Mouse (Mus musculus): ENCODE data around the gene Zc2hc1c. TPM values are rescaled to one million over a fixed set of nuclear protein-coding genes. Genes with fewer than 3 reads are reported as not detected.

Zc2hc1c gene
- polyA plus RNA-seq, 1 experiment from 2014 or later, result 3.9 TPM

- no peaks in the 10 kb centered on the region for H3K27me3 ChIP-seq
- ChIA-PET CTCF (no interaction called here), POLR2A (no interaction called here)
- no peak for DNase-seq (ENCODE audit: low read depth, low spot score)
- ATAC-seq, result no peak
- in situ Hi-C loops (cut with MboI; ENCODE audit: low pct_unique_long_range_greater_than_20kb), result loop anchor here (5.0 kb wide), 2 partner anchors 53 to 113 kb away; no protein-coding TSS in a partner anchor
- TF ChIP-seq CTCF (IDR thresholded peaks at IDR 0.05), result no peak
Observed at GRCm38 (mm10) chr12:85284996-85285395, 3.4 kb upstream of the Zc2hc1c start.

GRCm38 (mm10) chr12:85286941-85287340 is 1.4 kb upstream of the Zc2hc1c start:
- no peak for ATAC-seq
- no peak for DNase-seq (ENCODE audit: low read depth, low spot score)
- CTCF ChIA-PET, result interaction anchor here (0.7 to 2.4 kb wide), 5 partner anchors 19 to 145 kb away, joined by 3 to 18 read pairs (median 3); partner anchors contain the start of gene Rps6kl1
- H3K27me3 ChIP-seq, result no peaks in the 10 kb centered on the region
- POLR2A ChIA-PET, result interaction anchor here (0.6 kb wide), 1 partner anchor 93 kb away, joined by 4 read pairs; no protein-coding TSS in a partner anchor
- TF ChIP-seq CTCF (IDR thresholded peaks at IDR 0.05), result no peak
- in situ Hi-C loops (cut with MboI; ENCODE audit: low pct_unique_long_range_greater_than_20kb), result loop anchor here (5.0 kb wide), 2 partner anchors 55 to 115 kb away; no protein-coding TSS in a partner anchor

DNA sequence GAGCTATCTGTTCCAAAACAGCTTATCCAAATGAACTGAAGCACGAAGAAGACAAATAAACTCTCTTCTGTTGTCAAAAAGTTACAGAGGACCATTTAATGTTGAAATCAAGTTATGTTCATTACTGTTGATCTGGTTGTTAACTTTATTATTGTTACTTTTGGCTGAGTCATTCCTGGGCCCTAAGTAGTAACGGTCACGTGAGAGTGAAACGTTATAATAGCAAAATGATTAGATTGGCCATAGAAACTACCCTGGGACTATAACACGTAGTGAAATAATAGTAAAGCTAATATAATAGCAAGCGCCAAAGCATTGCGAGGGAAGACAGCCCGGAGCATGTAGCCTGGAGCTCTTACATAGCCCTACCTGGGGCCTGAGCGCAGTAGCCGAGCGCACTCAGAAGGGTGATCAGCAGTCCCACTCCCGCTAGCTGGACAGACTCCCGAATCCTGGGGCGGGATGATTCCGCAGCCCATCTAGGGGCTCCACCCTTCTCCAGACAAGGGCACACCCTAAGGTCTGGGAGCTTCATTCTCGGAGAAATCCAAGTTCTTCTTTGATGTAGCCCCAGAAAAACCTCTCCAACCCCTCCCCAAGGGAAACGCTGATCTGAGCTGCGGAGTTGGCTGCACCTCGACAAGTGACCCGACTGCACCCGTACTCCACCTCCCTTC is 444 bp upstream of the Zc2hc1c start, which contains the start of gene Acyp1:
Gene Acyp1 (minus strand): TSS at position 630 of the 677 bp plus-strand sequence.
- in situ Hi-C loops (cut with MboI; ENCODE audit: low pct_unique_long_range_greater_than_20kb), result loop anchor here (5.0 kb wide), 2 partner anchors 56 to 116 kb away; no protein-coding TSS in a partner anchor
- no peak for DNase-seq (ENCODE audit: low read depth, low spot score)
- ChIA-PET CTCF (interaction anchor here (1.2 to 2.4 kb wide), 4 partner anchors 17 to 196 kb away, joined by 3 to 18 read pairs (median 6); no protein-coding TSS in a partner anchor), POLR2A (interaction anchor here (0.6 kb wide), 1 partner anchor 50 kb away, joined by 9 read pairs; no protein-coding TSS in a partner anchor)
- ATAC-seq, result no peak
- TF ChIP-seq CTCF (IDR thresholded peaks at IDR 0.05), result no peak
- no peaks in the 10 kb centered on the region for H3K27me3 ChIP-seq

GRCm38 (mm10) chr12:85289157-85290000 is 988 bp downstream of the Zc2hc1c start:
- no peak for TF ChIP-seq CTCF (IDR thresholded peaks at IDR 0.05)
- CTCF ChIA-PET, result interaction anchor here (1.4 to 1.6 kb wide), 2 partner anchors 10 to 16 kb away, joined by 3 to 5 read pairs; no protein-coding TSS in a partner anchor
- in situ Hi-C loops (cut with MboI; ENCODE audit: low pct_unique_long_range_greater_than_20kb), result loop anchor here (5.0 kb wide), 2 partner anchors 57 to 117 kb away; no protein-coding TSS in a partner anchor
- POLR2A ChIA-PET, result interaction anchor here (0.6 to 1.2 kb wide), 2 partner anchors 9 to 11 kb away, joined by 3 to 4 read pairs; no protein-coding TSS in a partner anchor
- no peak for ATAC-seq
- no peak for DNase-seq (ENCODE audit: low read depth, low spot score)
- H3K27me3 ChIP-seq, result no peaks in the 10 kb centered on the region

DNA sequence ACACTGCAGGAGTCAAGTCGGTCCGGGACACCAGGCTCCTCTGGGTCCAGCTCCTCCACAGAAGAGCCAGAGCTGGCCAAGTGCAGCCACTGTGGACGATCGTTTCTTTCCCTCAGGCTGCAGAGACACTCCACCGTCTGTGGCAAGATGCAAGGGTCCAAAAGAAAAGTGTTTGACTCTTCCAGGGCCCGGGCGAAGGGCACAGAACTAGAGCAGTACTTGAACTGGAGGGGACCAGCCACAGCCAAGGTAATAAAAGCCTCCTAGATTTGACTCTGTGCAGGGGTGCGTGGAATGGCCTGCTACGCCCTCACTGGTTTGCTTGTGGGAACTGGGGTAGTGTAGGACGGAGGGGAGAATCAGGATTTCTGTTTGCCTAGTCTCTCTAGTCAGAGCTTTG is 2.2 kb downstream of the Zc2hc1c start:
- in situ Hi-C loops (cut with MboI; ENCODE audit: low pct_unique_long_range_greater_than_20kb), result no loop called here
- no peak for DNase-seq (ENCODE audit: low read depth, low spot score)
- CTCF ChIA-PET, result interaction anchor here (1.4 kb wide), 1 partner anchor 15 kb away, joined by 5 read pairs; no protein-coding TSS in a partner anchor

GRCm38 (mm10) chr12:85291541-85291940 is 3.1 kb downstream of the Zc2hc1c start:
- ATAC-seq, result no peak
- ChIA-PET CTCF (no interaction called here), POLR2A (no interaction called here)
- DNase-seq (ENCODE audit: low read depth, low spot score), result no peak
- H3K27me3 ChIP-seq, result no peaks in the 10 kb centered on the region
- in situ Hi-C loops (cut with MboI; ENCODE audit: low pct_unique_long_range_greater_than_20kb), result no loop called here
- no peak for TF ChIP-seq CTCF (IDR thresholded peaks at IDR 0.05)

More for the DNA sequence above, 2.2 kb downstream of the Zc2hc1c start:
- no peaks in the 10 kb centered on the region for H3K27me3 ChIP-seq
- ATAC-seq, result no peak
- POLR2A ChIA-PET, result no interaction called here
- no peak for TF ChIP-seq CTCF (IDR thresholded peaks at IDR 0.05)

DNA sequence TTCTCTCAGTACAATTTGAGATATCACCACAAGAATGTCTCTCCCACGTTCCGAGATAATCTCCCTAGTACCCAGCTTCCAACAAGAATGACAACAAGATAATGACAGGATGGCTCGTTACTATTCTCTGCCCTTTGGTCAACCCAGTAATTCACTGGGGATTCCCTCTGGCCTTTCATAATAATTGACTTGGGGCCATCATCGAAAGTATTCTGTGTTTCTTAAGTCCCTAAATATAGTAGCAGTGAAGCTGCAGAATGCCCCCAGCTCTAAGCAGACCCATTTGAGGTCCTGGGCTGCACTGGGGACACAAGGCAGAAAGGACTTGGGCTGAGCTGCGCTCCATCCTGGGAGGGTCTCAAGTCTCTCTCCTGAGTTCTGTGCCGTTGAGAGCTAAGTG is 3.9 kb downstream of the Zc2hc1c start:
- DNase-seq (ENCODE audit: low read depth, low spot score) (no peak), ATAC-seq (no peak)
- H3K27me3 ChIP-seq, result no peaks in the 10 kb centered on the region
- in situ Hi-C loops (cut with MboI; ENCODE audit: low pct_unique_long_range_greater_than_20kb), result no loop called here
- no peak for TF ChIP-seq CTCF (IDR thresholded peaks at IDR 0.05)
- CTCF ChIA-PET, result interaction anchor here (0.9 to 1.6 kb wide), 2 partner anchors 13 to 151 kb away, joined by 3 to 9 read pairs; no protein-coding TSS in a partner anchor
- POLR2A ChIA-PET, result interaction anchor here (0.6 kb wide), 1 partner anchor 11 kb away, joined by 3 read pairs; no protein-coding TSS in a partner anchor

- ChIA-PET CTCF (interaction anchor here (0.9 to 1.6 kb wide), 2 partner anchors 13 to 151 kb away, joined by 3 to 9 read pairs; no protein-coding TSS in a partner anchor), POLR2A (interaction anchor here (0.6 kb wide), 1 partner anchor 364 kb away, joined by 5 read pairs; no protein-coding TSS in a partner anchor)
- H3K27me3 ChIP-seq, result no peaks in the 10 kb centered on the region
- DNase-seq (ENCODE audit: low read depth, low spot score) (no peak), ATAC-seq (no peak)
- TF ChIP-seq CTCF (IDR thresholded peaks at IDR 0.05), result no peak
- in situ Hi-C loops (cut with MboI; ENCODE audit: low pct_unique_long_range_greater_than_20kb), result no loop called here
Observed at GRCm38 (mm10) chr12:85292906-85293305, 4.5 kb downstream of the Zc2hc1c start.

- ChIA-PET POLR2A (no interaction called here), CTCF (no interaction called here)
- DNase-seq (ENCODE audit: low read depth, low spot score) (no peak), ATAC-seq (no peak)
- no peaks in the 10 kb centered on the region for H3K27me3 ChIP-seq
- in situ Hi-C loops (cut with MboI; ENCODE audit: low pct_unique_long_range_greater_than_20kb), result no loop called here
- TF ChIP-seq CTCF (IDR thresholded peaks at IDR 0.05), result no peak
Observed at GRCm38 (mm10) chr12:85295506-85295905, 7.1 kb downstream of the Zc2hc1c start.

GRCm38 (mm10) chr12:85296915-85297314 is 8.5 kb downstream of the Zc2hc1c start:
- TF ChIP-seq CTCF (IDR thresholded peaks at IDR 0.05), result no peak
- no peak for DNase-seq (ENCODE audit: low read depth, low spot score)
- ChIA-PET CTCF (interaction anchor here (1.2 kb wide), 1 partner anchor 205 kb away, joined by 3 read pairs; no protein-coding TSS in a partner anchor), POLR2A (no interaction called here)
- ATAC-seq, result no peak
- no peaks in the 10 kb centered on the region for H3K27me3 ChIP-seq
- in situ Hi-C loops (cut with MboI; ENCODE audit: low pct_unique_long_range_greater_than_20kb), result no loop called here

All from Patski (cell line).